Mouse (Mus musculus) kidney, embryonic 15.5 days (tissue): ENCODE results near the gene Grid1. TPM values are rescaled to one million over a fixed set of nuclear protein-coding genes. Genes with fewer than 3 reads are reported as not detected.

Source experiments
- ATAC-seq: fragments of 200-750 bp; cut with Nextera tagmentation; replicated peaks from 2 replicates; pipeline ENCODE4 v1.8.0; 2017; ENCODE audit warnings: moderate TSS enrichment; ENCODE audit not compliant: low FRiP score
- H3K27ac ChIP-seq: fragments of 300-500 bp; sonication (generic); 2 replicates; pipeline ENCODE4 v1.5.1; 2015; ENCODE audit warnings: mild to moderate bottlenecking, inconsistent platforms
- H3K27me3 ChIP-seq: fragments of 300-500 bp; sonication (generic); 2 replicates; pipeline ENCODE4 v1.6.1; 2015; ENCODE audit warnings: inconsistent platforms
- H3K36me3 ChIP-seq: fragments of 300-500 bp; sonication (generic); 2 replicates; pipeline ENCODE4 v1.6.1; 2015; ENCODE audit warnings: inconsistent platforms
- H3K4me1 ChIP-seq: fragments of 300-500 bp; sonication (generic); 2 replicates; pipeline ENCODE4 v1.6.1; 2015; ENCODE audit warnings: inconsistent platforms
- H3K4me2 ChIP-seq: fragments of 300-500 bp; sonication (generic); 2 replicates; pipeline ENCODE4 v1.6.1; 2015; ENCODE audit warnings: moderate library complexity, mild to moderate bottlenecking, inconsistent platforms
- H3K4me3 ChIP-seq: fragments of 300-500 bp; sonication (generic); replicated peaks from 2 replicates; pipeline ENCODE4 v1.5.1; 2015; ENCODE audit warnings: mild to moderate bottlenecking, inconsistent platforms
- H3K9ac ChIP-seq: fragments of 300-500 bp; sonication (generic); 2 replicates; pipeline ENCODE4 v1.6.1; 2015; ENCODE audit warnings: mild to moderate bottlenecking, inconsistent platforms
- H3K9me3 ChIP-seq: fragments of 300-500 bp; sonication (generic); replicated peaks from 2 replicates; pipeline ENCODE4 v1.6.1; 2016; ENCODE audit warnings: inconsistent platforms
- WGBS: fragments of 180-500 bp; shearing (Covaris S2); methylation state at CpG from one replicate; pipeline ENCODE4 v1.1.7; 2015; ENCODE audit warnings: mixed read lengths; 5-methylcytosine and 5-hydroxymethylcytosine counted together
- polyA plus RNA-seq: library from polyadenylated mRNA; unstranded; fragments of >200 nt; fragmentation: Nextera tagmentation; extraction: Ambion mirVana; gene quantifications from 2 replicates; pipeline ENCODE4 v1.2.1, GENCODE M21; 2015

The Grid1 gene
- polyA plus RNA-seq, 1 experiment from 2014 or later, result 0.81 TPM

DNA sequence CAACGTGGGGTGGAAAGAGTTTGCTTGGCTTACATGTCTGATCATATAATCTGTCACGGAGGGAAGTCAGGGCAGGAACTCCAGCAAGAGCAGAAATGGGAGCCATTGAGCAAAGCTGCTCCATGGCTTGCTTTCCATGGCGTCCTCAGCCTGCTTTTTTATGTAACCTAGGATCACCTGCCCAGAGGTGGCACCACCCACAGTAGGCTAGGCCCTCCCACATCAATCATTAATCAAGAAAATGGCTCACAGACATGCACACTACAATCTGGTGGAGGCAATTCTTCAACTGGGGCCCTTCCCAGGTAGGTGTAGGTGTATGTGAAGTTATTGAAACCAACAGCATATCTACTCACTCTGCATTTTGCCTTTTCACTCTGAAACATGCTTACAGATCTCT, 287.7 kb downstream of the Grid1 start:
- Histone ChIP-seq H3K27me3 (no peaks in the 10 kb centered on the region), H3K27ac (no peak overlapping the region), H3K36me3 (no peaks in the 10 kb centered on the region), H3K4me1 (no peaks in the 10 kb centered on the region), H3K9ac (no peak overlapping the region), H3K9me3 (no peaks in the 10 kb centered on the region), H3K4me2 (no peak overlapping the region), H3K4me3 (no peak overlapping the region)
- WGBS, result 72% methylated on average over 3 of the region's 3 CpGs
- no peak for ATAC-seq

DNA sequence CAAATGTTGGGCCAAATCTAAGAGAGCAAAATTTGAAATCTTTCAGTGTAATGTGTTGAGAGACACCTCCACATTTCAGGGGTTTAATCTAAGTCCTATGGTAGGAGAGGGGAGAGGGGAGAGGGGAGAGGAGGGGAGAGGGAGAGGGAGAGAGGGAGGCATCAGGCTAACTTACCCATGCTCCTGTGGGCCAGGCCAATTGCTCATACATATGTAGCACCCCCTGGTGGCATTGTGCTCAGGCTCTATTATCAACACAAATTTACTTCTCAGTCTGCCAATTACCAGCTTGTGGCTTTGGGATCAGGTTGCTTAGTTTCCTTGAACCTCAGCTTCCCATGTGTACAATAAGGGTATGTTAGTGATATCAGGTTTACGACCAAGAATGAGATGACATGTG, 291.0 kb downstream of the Grid1 start:
- H3K27ac ChIP-seq, result no peak overlapping the region
- 89% methylated on average over 1 of the region's 1 CpGs for WGBS
- no peak overlapping the region for H3K9ac ChIP-seq
- no peak for ATAC-seq
- H3K4me3 ChIP-seq, result no peak overlapping the region
- no peaks in the 10 kb centered on the region for H3K4me1 ChIP-seq
- no peak overlapping the region for H3K4me2 ChIP-seq
- no peaks in the 10 kb centered on the region for H3K27me3 ChIP-seq
- no peaks in the 10 kb centered on the region for H3K9me3 ChIP-seq
- H3K36me3 ChIP-seq, result no peaks in the 10 kb centered on the region

DNA sequence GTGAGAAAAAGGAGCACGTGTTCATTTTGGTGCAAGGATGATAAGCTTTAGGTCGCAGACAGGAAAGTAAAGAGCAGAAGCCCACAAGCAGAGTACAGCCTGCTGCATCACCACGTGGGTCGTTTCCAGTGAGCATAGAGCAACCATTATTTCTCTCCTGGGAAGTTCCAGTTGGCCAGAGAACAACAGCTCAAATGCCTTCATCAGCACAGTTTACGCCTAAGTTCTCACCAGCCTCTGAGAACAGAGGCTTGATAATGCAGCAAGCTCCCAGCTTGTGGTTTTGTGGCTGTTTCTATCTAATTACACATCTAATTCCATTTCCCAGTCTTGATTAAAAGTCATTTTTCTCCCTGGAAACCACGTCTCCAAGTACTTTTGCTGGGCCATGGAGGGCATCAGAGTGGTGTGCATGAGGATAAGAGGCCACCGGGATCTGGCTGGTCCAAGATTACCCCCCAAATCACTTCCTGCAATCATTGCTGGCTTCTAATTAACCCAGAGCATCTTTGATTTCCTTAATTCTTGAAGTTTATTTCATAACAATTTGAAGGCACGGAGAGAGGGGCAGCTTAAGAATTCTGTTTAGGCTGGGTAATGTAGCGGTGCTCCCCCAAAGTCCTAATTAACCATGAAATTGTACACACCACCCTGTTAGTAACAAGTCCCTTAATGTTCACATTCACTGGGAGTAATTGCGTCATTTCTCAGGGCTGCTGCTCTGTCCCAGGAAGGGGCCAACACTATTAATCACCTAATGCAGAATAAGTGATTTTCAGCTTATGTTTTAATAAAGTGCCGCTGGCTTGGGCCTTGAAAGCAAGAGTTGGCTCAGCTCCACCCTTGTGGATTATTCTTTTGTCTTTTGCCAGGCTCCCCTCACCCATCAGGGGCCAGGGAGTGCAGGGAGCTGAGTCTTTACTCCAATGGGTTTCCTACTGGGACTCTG, 292.7 kb downstream of the Grid1 start:
- no peaks in the 10 kb centered on the region for H3K36me3 ChIP-seq
- H3K27ac ChIP-seq, result no peak overlapping the region
- H3K4me2 ChIP-seq, result no peak overlapping the region
- no peaks in the 10 kb centered on the region for H3K27me3 ChIP-seq
- H3K9ac ChIP-seq, result no peak overlapping the region
- H3K4me3 ChIP-seq, result no peak overlapping the region
- no peak for ATAC-seq
- WGBS, result 47% methylated on average over 11 of the region's 11 CpGs
- no peaks in the 10 kb centered on the region for H3K9me3 ChIP-seq
- no peaks in the 10 kb centered on the region for H3K4me1 ChIP-seq

DNA sequence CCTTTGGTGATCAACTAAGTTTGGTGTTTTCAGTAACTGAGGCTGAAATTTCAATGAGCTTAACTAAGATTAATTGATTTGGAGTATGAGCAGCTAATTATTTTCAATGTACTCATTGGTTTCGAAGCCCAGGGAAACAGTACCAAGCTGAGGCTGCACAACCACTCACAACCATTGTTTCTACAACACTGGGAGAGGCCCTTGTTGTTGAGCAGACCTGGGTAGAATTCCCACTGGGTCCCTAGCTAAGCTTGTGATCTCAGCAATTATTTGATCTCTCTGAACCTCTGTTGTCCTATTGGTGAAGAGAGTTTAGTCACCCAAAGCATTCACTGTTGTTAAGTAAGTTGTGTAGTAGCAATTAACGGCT, 293.4 kb downstream of the Grid1 start:
- H3K9ac ChIP-seq, result no peak overlapping the region

DNA sequence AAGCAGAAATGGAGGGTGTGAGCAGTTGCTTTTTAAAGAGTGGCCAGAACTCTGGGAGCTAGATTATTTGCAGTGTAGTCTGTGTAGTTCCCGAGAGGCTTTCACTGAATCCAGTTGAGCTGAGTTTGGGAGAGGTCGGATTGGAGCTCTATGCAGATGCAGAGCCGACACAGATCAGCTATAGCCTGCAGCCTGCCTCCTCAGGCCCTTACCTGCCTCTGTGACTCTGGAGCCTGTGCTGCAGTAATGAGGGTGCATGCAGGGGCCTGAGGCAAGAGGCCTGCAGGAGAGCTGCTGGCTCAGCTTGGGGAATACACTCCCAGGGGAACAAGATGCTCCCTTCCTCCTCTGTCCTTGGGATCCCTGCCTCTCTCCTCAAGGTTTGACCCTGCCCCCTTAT, 296.0 kb downstream of the Grid1 start:
- H3K27me3 ChIP-seq, result no peaks in the 10 kb centered on the region
- H3K4me1 ChIP-seq, result no peaks in the 10 kb centered on the region
- no peaks in the 10 kb centered on the region for H3K36me3 ChIP-seq
- H3K27ac ChIP-seq, result no peak overlapping the region
- WGBS, result 61% methylated on average over 3 of the region's 3 CpGs
- no peak overlapping the region for H3K4me3 ChIP-seq
- no peak overlapping the region for H3K9ac ChIP-seq
- H3K4me2 ChIP-seq, result no peak overlapping the region
- ATAC-seq, result no peak
- no peaks in the 10 kb centered on the region for H3K9me3 ChIP-seq

More for the DNA sequence above, 293.4 kb downstream of the Grid1 start:
- 76% methylated on average over 2 of the region's 2 CpGs for WGBS
- Histone ChIP-seq H3K36me3 (no peaks in the 10 kb centered on the region), H3K4me3 (no peak overlapping the region), H3K27ac (no peak overlapping the region), H3K4me1 (no peaks in the 10 kb centered on the region), H3K27me3 (no peaks in the 10 kb centered on the region), H3K9me3 (no peaks in the 10 kb centered on the region), H3K4me2 (no peak overlapping the region)
- no peak for ATAC-seq

DNA sequence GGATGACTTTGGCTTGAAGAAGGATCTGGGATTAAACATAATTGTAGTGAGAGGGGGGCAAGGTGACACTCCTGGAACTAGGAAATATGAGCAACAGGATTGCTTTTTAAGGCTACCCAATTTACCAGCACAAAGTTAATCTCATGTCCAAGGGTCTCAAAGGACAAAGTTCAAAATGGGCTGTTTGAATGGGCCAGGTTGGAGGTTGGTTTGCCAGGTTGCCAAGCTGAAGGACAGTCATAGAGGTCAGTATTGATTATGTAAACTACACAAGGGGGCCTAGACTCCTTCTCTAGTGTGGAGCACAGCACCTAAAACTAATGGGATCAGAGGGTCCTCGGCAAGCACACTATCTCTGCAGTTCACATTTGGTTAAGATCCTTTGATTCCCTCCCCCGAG, 300.2 kb downstream of the Grid1 start:
- no peak overlapping the region for H3K4me3 ChIP-seq
- H3K9ac ChIP-seq, result no peak overlapping the region
- H3K36me3 ChIP-seq, result no peaks in the 10 kb centered on the region
- ATAC-seq, result no peak
- H3K27ac ChIP-seq, result no peak overlapping the region
- H3K4me1 ChIP-seq, result no peaks in the 10 kb centered on the region
- H3K4me2 ChIP-seq, result no peak overlapping the region
- WGBS, result 59% methylated on average over 2 of the region's 2 CpGs
- no peaks in the 10 kb centered on the region for H3K9me3 ChIP-seq
- no peaks in the 10 kb centered on the region for H3K27me3 ChIP-seq

DNA sequence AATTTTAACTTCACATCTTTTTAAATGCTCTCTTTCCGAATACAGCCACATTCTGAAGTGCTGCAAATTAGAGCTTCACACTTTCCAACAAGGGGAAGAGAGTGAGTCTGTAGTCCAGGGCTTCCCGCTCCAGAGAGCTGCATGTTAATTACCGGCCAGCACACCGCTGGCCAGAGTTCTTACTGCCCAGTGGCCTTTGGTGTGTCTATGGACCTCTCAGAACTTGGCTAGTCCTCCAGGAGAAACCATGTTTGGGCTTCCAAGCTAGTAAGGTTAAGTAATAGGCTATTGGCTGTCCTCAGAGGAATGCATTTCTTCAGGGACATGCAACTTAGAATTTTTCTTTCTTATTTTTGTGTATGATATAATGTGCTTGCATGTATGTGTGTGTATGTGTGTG, 301.0 kb downstream of the Grid1 start:
- Histone ChIP-seq H3K27ac (no peak overlapping the region), H3K9ac (no peak overlapping the region), H3K4me3 (no peak overlapping the region), H3K4me2 (no peak overlapping the region), H3K9me3 (no peaks in the 10 kb centered on the region), H3K4me1 (no peaks in the 10 kb centered on the region), H3K27me3 (no peaks in the 10 kb centered on the region), H3K36me3 (no peaks in the 10 kb centered on the region)
- 71% methylated on average over 4 of the region's 4 CpGs for WGBS
- ATAC-seq, result no peak

DNA sequence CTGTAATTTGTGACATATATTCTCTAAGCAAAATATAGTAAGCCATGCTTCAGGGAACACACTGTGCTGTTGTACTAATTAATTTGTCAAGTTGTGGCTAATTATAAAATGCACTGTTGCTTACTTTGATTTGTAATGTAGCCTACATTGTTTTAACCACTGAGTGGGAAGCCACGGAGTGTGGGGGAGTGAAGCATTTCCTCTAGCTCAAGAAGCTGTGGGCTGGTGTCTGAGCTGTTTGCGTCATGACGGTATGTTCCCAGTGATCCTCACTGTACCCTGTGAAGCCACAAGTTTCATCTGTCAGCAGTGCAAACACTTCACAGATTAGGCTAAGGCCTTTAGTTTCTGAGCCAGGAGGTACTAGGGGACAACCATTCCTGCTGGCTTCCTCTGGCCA, 302.2 kb downstream of the Grid1 start:
- Histone ChIP-seq H3K9ac (no peak overlapping the region), H3K4me3 (no peak overlapping the region), H3K9me3 (no peaks in the 10 kb centered on the region), H3K27ac (no peak overlapping the region), H3K27me3 (no peaks in the 10 kb centered on the region), H3K4me1 (no peaks in the 10 kb centered on the region), H3K36me3 (no peaks in the 10 kb centered on the region), H3K4me2 (no peak overlapping the region)
- ATAC-seq, result no peak
- WGBS, result 36% methylated on average over 3 of the region's 3 CpGs

DNA sequence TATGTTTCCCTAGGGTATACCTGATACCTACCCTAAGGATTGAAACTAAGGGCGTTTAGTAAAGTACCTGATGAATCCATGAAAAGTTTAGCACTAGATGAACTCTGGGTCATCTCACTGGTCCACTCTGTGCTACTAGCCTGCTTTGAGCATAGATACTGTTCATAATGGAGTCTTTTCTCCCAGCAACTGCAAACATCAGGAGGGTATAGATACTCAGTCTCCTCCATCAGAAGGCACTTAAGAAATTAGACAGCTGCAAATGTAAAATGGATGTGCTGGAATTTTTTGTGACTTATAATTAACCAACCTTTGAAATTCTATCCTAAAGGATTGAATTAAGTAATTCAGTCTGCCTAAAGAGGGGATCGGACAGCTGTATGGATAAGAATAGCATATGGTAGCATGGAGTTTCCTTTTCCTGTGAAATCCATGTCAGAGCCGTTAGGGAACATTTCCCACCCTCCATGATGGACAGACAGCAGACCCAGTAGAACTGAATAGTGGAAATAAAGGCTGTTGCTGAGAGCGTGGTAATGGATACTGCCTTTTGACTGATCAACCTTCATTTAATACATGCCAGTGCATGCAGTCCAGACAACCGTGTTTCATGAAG, 303.5 kb downstream of the Grid1 start:
- Histone ChIP-seq H3K27ac (no peak overlapping the region), H3K9me3 (no peaks in the 10 kb centered on the region), H3K4me3 (no peak overlapping the region), H3K36me3 (no peaks in the 10 kb centered on the region), H3K9ac (no peak overlapping the region), H3K4me2 (no peak overlapping the region), H3K27me3 (no peaks in the 10 kb centered on the region), H3K4me1 (no peaks in the 10 kb centered on the region)
- no peak for ATAC-seq
- 83% methylated on average over 5 of the region's 5 CpGs for WGBS

DNA sequence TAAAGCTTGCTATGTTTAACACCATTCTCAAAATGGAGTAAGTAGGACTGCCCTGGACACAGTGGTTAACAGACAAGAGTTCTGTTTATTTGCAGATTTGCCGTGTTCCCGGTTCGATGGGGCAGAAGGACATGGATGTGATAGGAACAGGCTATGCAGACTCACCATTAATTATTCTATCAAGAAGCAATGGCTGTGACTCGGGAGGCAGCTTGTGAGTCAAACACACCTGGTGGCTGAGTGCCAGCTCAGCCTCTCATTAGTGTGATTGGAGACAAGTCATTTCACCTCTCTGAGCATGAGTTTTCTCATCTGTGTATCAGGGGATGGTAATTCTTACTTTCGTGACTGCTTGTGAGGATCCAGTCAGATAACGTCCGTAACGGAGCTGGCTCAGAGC, 307.7 kb downstream of the Grid1 start:
- no peak overlapping the region for H3K27ac ChIP-seq
- no peaks in the 10 kb centered on the region for H3K27me3 ChIP-seq
- no peak for ATAC-seq
- no peaks in the 10 kb centered on the region for H3K9me3 ChIP-seq
- 88% methylated on average over 8 of the region's 8 CpGs for WGBS
- H3K9ac ChIP-seq, result no peak overlapping the region
- H3K4me2 ChIP-seq, result no peak overlapping the region
- no peaks in the 10 kb centered on the region for H3K4me1 ChIP-seq
- H3K4me3 ChIP-seq, result no peak overlapping the region
- no peaks in the 10 kb centered on the region for H3K36me3 ChIP-seq

DNA sequence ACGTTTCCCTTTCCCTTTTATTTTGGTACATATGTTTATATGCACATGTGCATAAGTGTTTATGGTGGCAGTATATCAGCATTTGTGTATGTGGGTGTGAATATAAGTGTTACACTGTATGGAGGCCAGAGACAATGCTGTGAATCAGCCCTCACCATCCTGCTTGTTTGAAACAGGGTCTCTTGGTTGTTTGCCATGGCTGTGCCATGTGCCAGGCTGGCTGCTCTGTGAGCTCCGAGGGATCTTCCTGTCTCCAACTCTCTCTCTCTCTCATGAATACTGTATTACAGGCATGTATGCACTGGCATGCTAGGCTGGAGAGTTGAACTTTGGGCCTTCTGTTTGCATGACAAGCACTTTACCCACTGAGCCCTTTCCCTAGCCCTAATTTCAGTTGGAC, 315.1 kb downstream of the Grid1 start:
- Histone ChIP-seq H3K27me3 (no peaks in the 10 kb centered on the region), H3K9ac (no peak overlapping the region), H3K36me3 (no peaks in the 10 kb centered on the region), H3K4me1 (no peaks in the 10 kb centered on the region), H3K9me3 (no peaks in the 10 kb centered on the region), H3K4me3 (no peak overlapping the region), H3K27ac (no peak overlapping the region), H3K4me2 (no peak overlapping the region)
- 88% methylated on average over 2 of the region's 2 CpGs for WGBS
- no peak for ATAC-seq

DNA sequence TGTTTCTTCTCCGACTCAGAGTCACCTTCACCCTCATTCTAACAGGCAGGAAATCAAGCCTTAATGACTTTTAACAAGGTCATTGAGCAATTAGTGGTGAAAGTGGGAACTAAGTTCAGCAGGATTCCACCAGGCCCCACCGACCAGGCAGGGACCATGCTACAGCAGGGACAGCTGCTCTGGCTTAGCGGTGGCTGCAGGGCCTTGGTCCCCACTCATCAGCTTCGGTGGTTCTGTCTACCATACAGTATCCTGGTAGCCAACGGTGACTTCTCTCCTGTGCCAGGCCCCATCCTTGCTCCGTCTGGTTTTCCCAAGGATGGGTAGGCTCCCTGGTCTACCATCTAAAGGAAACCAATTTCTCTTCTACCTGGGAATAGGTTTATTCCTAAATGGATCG, 318.2 kb downstream of the Grid1 start:
- H3K27ac ChIP-seq, result no peak overlapping the region
- H3K9ac ChIP-seq, result no peak overlapping the region
- H3K27me3 ChIP-seq, result no peaks in the 10 kb centered on the region
- no peak overlapping the region for H3K4me2 ChIP-seq
- 72% methylated on average over 7 of the region's 7 CpGs for WGBS
- no peak for ATAC-seq
- H3K4me1 ChIP-seq, result no peaks in the 10 kb centered on the region
- H3K36me3 ChIP-seq, result no peaks in the 10 kb centered on the region
- H3K4me3 ChIP-seq, result no peak overlapping the region
- no peaks in the 10 kb centered on the region for H3K9me3 ChIP-seq
